Mouse (Mus musculus) intestine, embryonic 16.5 days (tissue): ENCODE data around the gene Ccdc194. TPM values are rescaled to one million over a fixed set of nuclear protein-coding genes. Genes with fewer than 3 reads are reported as not detected.

ENCODE experiments used
- ATAC-seq: fragments of 200-750 bp; cut with Nextera tagmentation; 2 replicates; pipeline ENCODE4 v1.8.0; 2017; ENCODE audit warnings: moderate TSS enrichment, moderate library complexity
- H3K27ac ChIP-seq: fragments of 300-500 bp; sonication (generic); 2 replicates; pipeline ENCODE4 v1.5.1; 2014; ENCODE audit warnings: mild to moderate bottlenecking, low read length
- H3K27me3 ChIP-seq: fragments of 300-500 bp; sonication (generic); replicated peaks from 2 replicates; pipeline ENCODE4 v1.6.1; 2014; ENCODE audit warnings: low read length, control low read depth, mixed read lengths; ENCODE audit not compliant: control insufficient read depth, insufficient read depth
- H3K36me3 ChIP-seq: fragments of 300-500 bp; sonication (generic); 2 replicates; pipeline ENCODE4 v1.6.1; 2014; ENCODE audit warnings: low read length, control low read depth; ENCODE audit not compliant: control insufficient read depth, insufficient read depth
- H3K4me1 ChIP-seq: fragments of 300-500 bp; sonication (generic); 2 replicates; pipeline ENCODE4 v1.6.1; 2014; ENCODE audit warnings: low read length, control low read depth, mixed read lengths; ENCODE audit not compliant: control insufficient read depth, insufficient read depth
- H3K4me2 ChIP-seq: fragments of 300-500 bp; sonication (generic); 2 replicates; pipeline ENCODE4 v1.6.1; 2014; ENCODE audit warnings: low read depth, low read length, control low read depth
- H3K4me3 ChIP-seq: fragments of 300-500 bp; sonication (generic); 2 replicates; pipeline ENCODE4 v1.5.1; 2014; ENCODE audit warnings: mild to moderate bottlenecking, low read length
- H3K9ac ChIP-seq: fragments of 300-500 bp; sonication (generic); 2 replicates; pipeline ENCODE4 v1.6.1; 2014; ENCODE audit warnings: low read depth, low read length
- H3K9me3 ChIP-seq: fragments of 300-500 bp; sonication (generic); 2 replicates; pipeline ENCODE4 v1.6.1; 2016; ENCODE audit warnings: low read length, control low read depth; ENCODE audit not compliant: control insufficient read depth
- WGBS: fragments of 180-500 bp; shearing (Covaris S2); extraction: QIAGEN DNeasy Blood & Tissue Kit; methylation state at CpG from one replicate; pipeline ENCODE4 v1.1.7; 2014; 5-methylcytosine and 5-hydroxymethylcytosine counted together
- polyA plus RNA-seq: library from polyadenylated mRNA; unstranded; fragments of >200 nt; fragmentation: Nextera tagmentation; extraction: Ambion mirVana; gene quantifications from 2 replicates; pipeline ENCODE4 v1.2.1, GENCODE M21; 2015

Gene Ccdc194
- polyA plus RNA-seq, 1 experiment from 2014 or later = 0.28 TPM

DNA sequence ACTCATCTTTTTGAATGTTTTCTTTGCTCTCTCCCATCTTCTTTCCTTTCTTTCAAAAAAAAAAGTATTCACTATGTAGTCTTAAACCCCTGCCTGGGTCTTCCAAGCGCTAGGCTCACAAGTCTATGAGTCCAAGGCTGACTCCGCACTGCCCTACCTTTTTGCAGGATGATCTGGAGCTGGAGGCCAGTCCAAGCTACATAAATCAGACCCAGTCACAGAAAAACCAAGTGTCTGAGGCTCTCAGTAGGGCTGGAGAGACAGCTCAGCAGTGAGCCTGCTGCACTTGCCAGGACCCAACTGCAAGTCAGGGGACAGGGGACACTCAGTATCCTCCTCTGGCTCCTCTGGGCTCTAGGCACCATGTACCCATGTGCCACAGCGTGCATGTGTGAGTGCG, 21.2 kb downstream of the Ccdc194 start:
- ATAC-seq = no peak
- H3K27ac ChIP-seq = no peak overlapping the region
- H3K9me3 ChIP-seq = no peaks in the 10 kb centered on the region
- no peak overlapping the region for H3K9ac ChIP-seq
- WGBS = 84% methylated on average over 4 of the region's 4 CpGs
- H3K27me3 ChIP-seq = peaks cover 29% of the 10 kb centered on the region
- H3K4me1 ChIP-seq = peaks cover 13% of the 10 kb centered on the region
- no peak overlapping the region for H3K4me2 ChIP-seq
- H3K36me3 ChIP-seq = no peaks in the 10 kb centered on the region
- no peak overlapping the region for H3K4me3 ChIP-seq

DNA sequence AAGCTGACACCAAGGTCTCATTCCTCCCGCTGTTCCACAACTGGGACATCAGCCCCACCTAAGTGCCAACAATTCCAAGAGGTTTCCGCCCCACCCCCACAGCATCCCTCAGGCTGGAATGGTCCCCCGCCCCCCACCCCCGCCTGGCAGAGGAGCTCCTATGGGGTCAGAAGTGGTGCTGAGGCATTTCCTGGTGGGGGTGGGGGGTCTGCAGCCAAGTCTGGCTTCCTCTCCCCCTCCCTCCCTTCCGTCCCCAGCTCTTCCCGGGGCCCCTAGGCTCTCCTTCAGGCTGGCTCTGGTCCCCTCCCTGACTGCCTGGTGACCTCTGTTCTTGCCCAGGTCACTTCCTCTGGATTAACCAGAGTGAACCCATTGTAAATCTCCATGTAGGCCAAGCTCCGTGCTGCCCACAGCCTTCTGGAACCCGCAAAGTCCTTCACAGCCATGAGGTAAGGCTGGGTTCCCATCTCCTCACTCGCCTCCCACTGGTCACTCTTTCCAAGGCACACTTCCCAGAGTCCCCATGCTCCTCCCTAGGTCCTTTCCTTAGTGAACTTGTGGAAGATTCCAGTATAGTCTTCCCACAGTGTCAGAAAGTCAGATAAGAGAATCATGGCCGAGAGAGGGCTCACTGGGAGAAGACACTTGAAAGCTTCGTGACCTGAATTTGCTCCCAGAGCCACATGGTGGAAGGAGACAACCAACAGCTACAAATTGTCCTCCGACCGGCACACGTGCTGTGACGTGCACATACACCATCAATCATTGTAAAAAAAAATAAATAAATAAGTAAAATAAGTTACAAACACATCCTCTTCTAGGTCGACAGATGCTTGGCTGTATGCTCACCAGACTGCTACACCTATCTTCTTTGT, 26.5 kb downstream of the Ccdc194 start:
- H3K27ac ChIP-seq = peak overlapping the region; percentile 41
- H3K36me3 ChIP-seq = 0 out of 2 replicates have a peak, but pooled peaks cover under 1% of the 10 kb centered on the region
- H3K9ac ChIP-seq = no peak overlapping the region
- 29% methylated on average over 16 of the region's 16 CpGs for WGBS
- no peak overlapping the region for H3K4me3 ChIP-seq
- peaks cover 27% of the 10 kb centered on the region for H3K4me1 ChIP-seq
- no peaks in the 10 kb centered on the region for H3K9me3 ChIP-seq
- no peaks in the 10 kb centered on the region for H3K27me3 ChIP-seq
- no peak overlapping the region for H3K4me2 ChIP-seq
- peak; percentile 12; the same call in 1 of the 2 replicates for ATAC-seq

DNA sequence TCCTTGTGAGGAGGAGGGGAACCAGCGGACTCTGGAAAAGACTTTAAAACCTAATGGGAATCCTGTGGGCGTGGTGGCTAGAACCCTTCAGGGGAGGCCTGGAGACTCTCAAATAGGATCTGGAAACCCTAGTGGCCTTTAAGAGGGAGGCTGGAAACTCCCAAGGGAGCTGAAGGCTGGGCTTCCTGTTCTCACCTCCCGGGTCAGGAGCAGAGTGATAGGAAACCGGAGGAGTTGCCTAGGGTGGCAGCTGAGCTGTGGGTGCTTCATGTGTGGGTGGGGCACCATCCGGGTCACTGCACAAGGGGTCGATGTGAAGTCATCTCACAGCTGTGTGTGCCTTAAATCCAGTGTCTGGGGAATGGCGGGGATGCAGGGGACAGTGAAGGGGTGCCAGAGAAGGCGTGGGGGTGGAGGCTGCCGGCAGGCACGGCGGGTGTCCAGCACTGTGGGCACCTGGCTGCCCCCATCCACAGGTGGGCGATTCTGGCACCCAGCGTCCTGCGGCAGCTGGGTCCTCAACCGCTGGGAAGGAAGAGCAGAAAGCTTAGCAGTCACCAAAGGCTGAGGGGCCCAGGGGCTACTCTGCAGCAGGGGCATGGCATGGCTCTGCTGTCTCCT, 27.5 kb downstream of the Ccdc194 start:
- Histone ChIP-seq H3K4me3 (no peak overlapping the region), H3K4me1 (peaks cover 27% of the 10 kb centered on the region), H3K9me3 (no peaks in the 10 kb centered on the region), H3K27ac (peak overlapping the region; percentile 41; the same call in 1 of the 2 replicates), H3K36me3 (0 out of 2 replicates have a peak, but pooled peaks cover 2% of the 10 kb centered on the region), H3K4me2 (no peak overlapping the region), H3K27me3 (no peaks in the 10 kb centered on the region), H3K9ac (peak overlapping the region; percentile 38; the same call in 1 of the 2 replicates)
- 19% methylated on average over 15 of the region's 15 CpGs for WGBS
- ATAC-seq = no peak

DNA sequence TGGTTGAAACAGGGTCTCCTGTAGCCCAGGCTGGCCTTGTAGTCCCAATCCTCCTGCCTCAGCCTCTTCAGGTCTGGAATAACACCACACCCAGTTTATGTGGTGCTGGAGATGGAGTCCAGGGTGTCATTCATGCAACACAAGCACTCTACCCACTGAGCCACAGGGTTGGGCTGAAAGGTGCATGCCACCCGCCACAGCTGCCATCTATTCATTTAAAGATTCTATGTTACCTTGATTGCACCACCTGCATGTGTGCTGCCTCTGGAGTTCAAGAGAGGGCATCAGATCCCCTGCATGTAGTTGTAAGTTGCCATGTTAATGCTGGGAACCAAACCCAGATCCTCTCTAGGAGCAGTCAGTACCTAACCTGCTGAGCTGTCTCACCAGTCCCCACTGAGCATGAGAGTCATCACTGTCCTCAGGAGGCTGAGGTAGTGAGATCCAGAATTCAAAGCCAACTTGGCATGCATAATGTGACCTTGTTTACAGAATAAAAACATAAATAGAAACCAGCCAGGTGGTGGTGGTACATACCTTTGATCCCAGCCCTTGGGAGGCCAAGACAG, 28.4 kb downstream of the Ccdc194 start:
- 96% methylated on average over 1 of the region's 1 CpGs for WGBS
- Histone ChIP-seq H3K4me2 (no peak overlapping the region), H3K9me3 (no peaks in the 10 kb centered on the region), H3K36me3 (peaks cover 9% of the 10 kb centered on the region; the same call in 1 of the 2 replicates), H3K4me1 (peaks cover 27% of the 10 kb centered on the region), H3K27ac (no peak overlapping the region), H3K4me3 (no peak overlapping the region), H3K9ac (no peak overlapping the region), H3K27me3 (no peaks in the 10 kb centered on the region)
- ATAC-seq = no peak

DNA sequence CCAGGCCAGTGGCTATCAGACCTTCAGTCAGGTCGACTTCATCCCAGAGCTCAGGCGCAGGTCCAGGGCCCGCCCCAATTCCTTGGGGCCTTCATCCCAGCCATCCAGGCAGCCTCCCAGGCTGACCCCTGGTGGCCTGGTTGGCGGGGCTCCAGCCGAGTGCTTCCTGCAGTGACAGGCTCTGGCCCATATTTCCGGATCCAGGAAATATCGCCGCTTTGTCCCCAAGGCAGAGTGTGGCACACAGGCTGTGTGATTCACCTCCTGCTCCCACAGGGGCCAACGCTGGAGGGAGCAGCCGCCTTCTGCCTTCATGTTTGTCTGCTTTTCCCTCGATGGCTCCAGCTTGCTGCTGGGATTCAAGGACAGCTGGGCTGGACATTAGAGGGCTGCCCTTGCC, 29.0 kb downstream of the Ccdc194 start:
- no peak overlapping the region for H3K4me3 ChIP-seq
- no peaks in the 10 kb centered on the region for H3K9me3 ChIP-seq
- no peak overlapping the region for H3K4me2 ChIP-seq
- peaks cover 27% of the 10 kb centered on the region for H3K4me1 ChIP-seq
- ATAC-seq = peak; percentile 24; the same call in 1 of the 2 replicates
- WGBS = 44% methylated on average over 11 of the region's 11 CpGs
- peaks cover 10% of the 10 kb centered on the region; the same call in 1 of the 2 replicates for H3K36me3 ChIP-seq
- no peaks in the 10 kb centered on the region for H3K27me3 ChIP-seq
- H3K9ac ChIP-seq = 0 out of 2 replicates have a peak overlapping the region, but pooled peaks have one; percentile 22
- H3K27ac ChIP-seq = peak overlapping the region; percentile 60

DNA sequence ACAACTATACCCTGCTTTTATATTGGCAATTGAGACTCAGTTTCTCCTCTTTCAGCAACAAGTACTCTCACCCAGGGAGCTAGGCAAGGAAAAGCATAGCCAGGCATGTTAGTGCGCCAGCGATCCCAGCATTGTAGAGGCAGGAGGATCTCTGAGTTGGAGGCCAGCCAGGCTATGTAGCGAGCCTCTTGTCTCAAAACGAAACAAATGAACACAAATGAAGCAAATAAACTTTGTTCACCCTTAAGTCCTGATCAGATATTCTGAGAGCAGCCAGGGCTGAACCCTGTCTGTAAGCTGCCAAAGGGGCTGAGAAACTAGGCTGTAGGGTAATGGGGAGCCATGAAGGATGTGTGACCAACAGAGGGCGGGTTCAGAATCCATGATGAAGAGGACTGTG, 29.7 kb downstream of the Ccdc194 start:
- Histone ChIP-seq H3K4me2 (no peak overlapping the region), H3K36me3 (peaks cover 11% of the 10 kb centered on the region; the same call in 1 of the 2 replicates), H3K27me3 (no peaks in the 10 kb centered on the region), H3K9ac (no peak overlapping the region), H3K4me3 (no peak overlapping the region), H3K27ac (peak overlapping the region; percentile 60), H3K4me1 (peaks cover 27% of the 10 kb centered on the region), H3K9me3 (no peaks in the 10 kb centered on the region)
- WGBS = 79% methylated on average over 5 of the region's 5 CpGs
- ATAC-seq = no peak

DNA sequence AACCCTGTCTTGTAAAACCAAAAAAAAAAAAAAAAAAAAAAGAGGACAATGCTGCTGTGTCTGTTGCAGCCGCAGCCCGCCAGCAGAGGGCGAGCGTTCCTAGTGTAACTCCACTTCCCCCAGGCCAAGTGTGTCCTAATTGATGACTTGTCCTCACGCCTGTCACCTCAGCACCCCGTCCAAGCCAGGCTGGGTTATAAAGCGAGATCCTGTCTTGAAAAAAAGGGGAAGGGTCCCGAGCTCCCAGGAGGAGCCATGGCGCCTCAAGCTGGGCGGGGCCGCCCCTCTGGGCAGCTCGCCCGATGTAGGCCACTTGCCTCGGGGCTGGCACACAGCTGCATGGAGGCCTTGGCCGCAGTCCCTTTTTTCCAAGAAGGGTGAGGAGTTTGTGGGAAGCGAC, 30.5 kb downstream of the Ccdc194 start:
- WGBS = 19% methylated on average over 16 of the region's 16 CpGs
- H3K9ac ChIP-seq = no peak overlapping the region
- no peaks in the 10 kb centered on the region for H3K27me3 ChIP-seq
- H3K9me3 ChIP-seq = no peaks in the 10 kb centered on the region
- peak; percentile 61 for ATAC-seq
- H3K4me3 ChIP-seq = no peak overlapping the region
- peak overlapping the region; percentile 37; the same call in 1 of the 2 replicates for H3K27ac ChIP-seq
- H3K36me3 ChIP-seq = peaks cover 14% of the 10 kb centered on the region; the same call in 1 of the 2 replicates
- H3K4me2 ChIP-seq = no peak overlapping the region
- H3K4me1 ChIP-seq = peaks cover 27% of the 10 kb centered on the region

DNA sequence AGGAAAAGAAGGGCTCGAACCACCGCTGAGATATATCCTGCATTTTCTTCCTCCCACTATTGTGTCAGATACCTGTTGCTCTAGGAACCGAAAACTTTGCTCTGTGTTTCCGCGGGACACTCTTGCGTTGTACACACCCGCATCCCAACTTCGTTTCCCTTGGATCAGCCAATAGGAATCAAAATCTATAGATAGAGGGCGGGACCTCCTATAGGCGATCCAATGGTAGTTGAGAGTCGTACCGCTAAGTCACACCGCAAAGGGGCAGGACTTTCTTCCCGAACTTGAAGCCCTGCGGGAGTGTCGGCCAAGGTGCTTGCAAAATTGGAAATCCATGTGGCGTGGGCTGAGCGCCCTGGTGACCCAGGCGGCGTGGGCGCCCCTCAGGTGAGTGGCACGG, 37.1 kb downstream of the Ccdc194 start:
- no peaks in the 10 kb centered on the region for H3K27me3 ChIP-seq
- ATAC-seq = peak; percentile 82
- H3K9ac ChIP-seq = peak overlapping the region; percentile 85
- WGBS = under 1% methylated on average over 22 of the region's 22 CpGs
- peak overlapping the region; percentile 95 for H3K27ac ChIP-seq
- peaks cover 12% of the 10 kb centered on the region; the same call in 1 of the 2 replicates for H3K36me3 ChIP-seq
- H3K4me2 ChIP-seq = peak overlapping the region; percentile 99
- H3K9me3 ChIP-seq = no peaks in the 10 kb centered on the region
- H3K4me3 ChIP-seq = peak overlapping the region; percentile 62
- H3K4me1 ChIP-seq = peaks cover 24% of the 10 kb centered on the region
